Mouse (Mus musculus) Muller cell, postnatal 12 days (primary cell): ENCODE measurements around the gene Cops3.
"Not testable (repeated sequence)": the region's sequence is repeated elsewhere in the genome, so short reads cannot be mapped to it uniquely, and the experiment has no call there.

Experiments
- DNase-seq: peaks from one replicate; pipeline ENCODE4 v3.0.0-alpha.2; 2015; ENCODE audit errors: inconsistent ontology term

The Cops3 gene

GRCm38 (mm10) chr11:59839459-59840126, at the start of gene Cops3:
Cops3 (minus strand) TSS chr11:59839838.
- peak; percentile 98 for DNase-seq

DNA sequence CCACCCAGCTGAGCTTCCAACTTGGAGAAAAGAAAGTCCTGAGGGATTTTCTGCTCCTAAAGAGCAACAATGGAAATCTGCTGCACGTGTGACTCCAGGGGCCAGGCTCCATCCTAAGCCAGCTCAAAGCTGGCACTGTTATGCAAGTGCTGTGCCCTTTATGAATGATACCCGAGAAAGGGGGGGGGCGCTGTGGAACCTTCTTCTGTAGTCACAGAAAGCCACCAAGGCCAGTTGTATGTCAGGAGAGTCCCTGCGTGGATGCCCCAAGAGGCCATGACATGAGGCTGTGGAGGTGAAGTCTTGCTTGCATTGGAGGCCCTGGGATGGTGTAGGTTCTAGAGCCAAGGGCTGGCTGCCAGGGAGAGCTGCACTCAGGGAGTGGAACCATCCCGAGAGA, 48.5 kb upstream of the Cops3 start:
- DNase-seq = no peak

- DNase-seq = no peak
These were observed 47.3 kb upstream of the Cops3 start for GRCm38 (mm10) chr11:59886952-59887351.

GRCm38 (mm10) chr11:59885217-59885986, 45.8 kb upstream of the Cops3 start:
- no peak for DNase-seq

DNA sequence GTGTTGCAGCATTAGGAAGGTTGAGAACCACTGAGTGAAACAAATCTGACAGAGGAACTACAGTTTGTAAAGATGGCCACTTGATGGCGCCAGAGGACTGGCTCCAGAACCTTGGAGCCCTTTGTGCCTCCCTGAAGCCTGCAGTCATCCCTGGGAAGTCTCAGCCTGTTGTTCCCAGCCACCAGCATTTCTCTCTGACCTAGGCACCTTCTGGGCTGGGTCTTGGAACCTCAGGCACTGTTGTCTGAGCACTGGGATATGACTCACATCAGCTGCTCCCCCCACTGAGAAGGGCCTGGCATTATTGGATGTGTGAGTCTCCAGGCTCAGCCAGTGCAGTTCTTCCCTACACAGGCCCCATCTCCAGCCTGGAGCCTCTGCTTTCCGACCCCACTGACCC, 40.4 kb upstream of the Cops3 start:
- DNase-seq = peak; percentile 76

GRCm38 (mm10) chr11:59872124-59872523, 32.5 kb upstream of the Cops3 start:
- DNase-seq = no peak

DNA sequence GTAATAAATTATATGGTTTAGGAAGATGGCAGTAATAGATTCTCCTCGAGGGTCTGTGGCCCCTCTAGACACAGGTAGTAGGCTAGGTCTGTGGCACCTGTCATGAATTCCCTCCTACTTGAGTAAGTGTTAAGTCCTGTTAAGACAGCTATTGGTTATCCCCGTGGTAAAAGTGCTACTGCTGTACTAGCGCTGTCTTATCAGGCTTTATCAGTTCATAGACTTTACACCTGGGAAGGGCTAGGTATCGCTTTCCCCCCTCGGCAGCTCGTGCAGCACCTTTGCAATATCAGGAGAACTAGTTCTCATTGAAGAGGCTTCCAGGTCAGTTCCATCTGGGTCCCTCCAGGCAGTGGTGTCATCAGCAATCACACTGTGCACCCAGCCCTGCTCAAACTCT, 24.7 kb upstream of the Cops3 start:
- DNase-seq = no peak

- no peak for DNase-seq
These were observed 20.8 kb upstream of the Cops3 start for GRCm38 (mm10) chr11:59860467-59860866.

DNA sequence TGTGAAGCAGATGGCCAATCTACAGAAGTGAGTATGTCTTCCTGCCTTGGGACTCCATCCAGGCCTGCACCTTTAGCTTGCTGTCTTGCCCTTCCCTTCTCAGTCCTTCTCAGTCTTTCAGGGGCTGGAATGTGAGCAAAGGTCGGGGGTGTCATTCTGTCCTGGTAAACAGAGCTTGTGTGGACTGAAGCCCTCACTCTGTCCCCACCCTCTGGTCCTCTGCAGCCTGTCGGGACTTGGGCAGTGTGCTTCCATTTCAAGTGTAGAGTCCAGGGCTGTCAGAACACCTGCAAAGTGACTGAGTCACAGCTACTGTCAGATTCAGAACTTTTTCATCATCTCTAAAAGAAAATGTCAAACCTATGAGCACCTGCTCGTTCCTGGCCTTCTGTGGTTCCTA, 13.2 kb upstream of the Cops3 start:
- no peak for DNase-seq

DNA sequence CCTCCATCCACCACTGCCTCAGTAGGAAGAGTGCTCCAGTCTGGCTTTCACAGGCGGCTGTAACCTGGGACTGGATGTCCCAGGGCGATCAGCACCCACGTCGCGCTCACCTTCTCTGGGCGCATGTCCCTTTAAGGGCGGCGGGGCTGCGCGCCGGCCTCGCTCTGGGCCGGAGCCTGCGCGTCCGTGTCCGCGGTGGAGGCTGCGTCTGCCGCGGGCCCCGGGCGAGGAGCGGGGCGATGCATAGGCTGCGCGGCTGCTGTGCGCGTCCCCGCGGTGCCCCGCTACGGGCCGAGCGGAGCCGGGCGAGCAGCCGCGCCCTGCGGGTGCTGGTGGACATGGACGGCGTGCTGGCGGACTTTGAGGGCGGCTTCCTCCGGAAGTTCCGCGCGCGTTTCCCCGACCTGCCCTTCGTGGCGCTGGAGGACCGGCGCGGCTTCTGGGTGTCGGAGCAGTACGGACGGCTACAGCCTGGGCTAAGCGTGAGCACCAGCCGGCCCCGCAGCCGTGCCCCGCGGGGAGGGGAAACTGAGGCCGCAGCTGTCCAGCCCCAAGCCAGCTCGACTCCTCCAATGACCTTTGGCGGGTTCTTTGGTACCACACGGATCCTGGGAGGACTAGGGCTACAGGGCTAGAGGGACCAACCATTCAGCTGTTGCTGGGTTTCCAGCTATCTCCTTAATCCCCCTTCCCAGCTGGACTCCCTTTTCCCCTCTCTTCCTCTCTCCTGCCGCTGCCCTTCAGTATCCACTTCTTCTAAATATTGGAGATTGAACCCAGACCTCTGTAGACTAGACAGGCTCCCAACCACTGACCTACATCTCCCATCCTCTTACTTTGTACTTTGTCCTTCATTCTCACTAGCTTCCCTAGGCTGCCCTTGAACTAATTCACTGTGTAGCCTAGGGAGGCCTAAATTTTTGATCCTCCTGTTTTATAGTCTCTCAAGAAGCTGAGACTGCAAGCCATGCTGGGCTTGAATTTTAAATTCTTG, 8.6 kb upstream of the Cops3 start:
- peak; percentile 77 for DNase-seq

DNA sequence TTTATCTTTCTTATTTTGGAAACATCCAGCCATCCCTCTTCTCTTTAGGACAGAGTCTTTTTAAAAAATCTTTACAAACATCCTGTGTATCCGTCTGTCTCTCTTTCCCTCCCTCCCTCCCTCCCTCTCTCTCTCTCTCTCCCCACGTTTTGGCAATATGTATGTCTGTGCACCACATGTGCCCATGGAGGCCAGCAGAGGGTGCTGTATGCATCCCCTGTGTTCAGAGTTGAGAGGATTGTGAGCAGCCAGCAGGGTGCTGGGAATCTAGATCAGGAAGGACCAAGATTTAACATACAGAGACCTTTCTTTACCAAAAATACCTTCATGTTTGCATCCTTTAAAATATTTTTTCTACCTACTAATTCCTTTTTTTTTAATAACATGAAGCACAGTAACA, 7.5 kb upstream of the Cops3 start:
- DNase-seq = peak; percentile 49

DNA sequence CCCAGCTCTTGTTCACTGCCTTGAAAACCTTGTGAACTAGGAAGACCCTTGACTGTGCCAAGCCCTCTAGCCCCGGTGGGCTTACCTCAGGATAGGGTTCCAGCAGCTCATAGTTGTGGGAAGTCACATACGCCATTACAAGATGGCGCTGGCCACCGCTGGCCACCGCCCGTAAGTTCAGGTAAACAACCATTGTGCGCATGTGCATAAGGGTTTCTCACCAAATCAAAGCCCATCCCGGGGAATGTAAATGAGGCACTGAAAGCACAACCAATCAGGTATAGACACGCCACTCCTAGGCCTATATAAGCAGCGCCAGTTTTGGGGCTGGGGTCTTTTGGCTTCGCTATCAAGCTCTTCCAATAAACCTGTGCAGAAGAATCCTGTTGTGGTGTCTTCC, 6.7 kb upstream of the Cops3 start:
- no peak for DNase-seq

GRCm38 (mm10) chr11:59839008-59839458, 605 bp downstream of the Cops3 start, which contains the start of gene Nt5m:
Nt5m (plus strand) TSS chr11:59839447.
- peak; percentile 98 for DNase-seq

DNA sequence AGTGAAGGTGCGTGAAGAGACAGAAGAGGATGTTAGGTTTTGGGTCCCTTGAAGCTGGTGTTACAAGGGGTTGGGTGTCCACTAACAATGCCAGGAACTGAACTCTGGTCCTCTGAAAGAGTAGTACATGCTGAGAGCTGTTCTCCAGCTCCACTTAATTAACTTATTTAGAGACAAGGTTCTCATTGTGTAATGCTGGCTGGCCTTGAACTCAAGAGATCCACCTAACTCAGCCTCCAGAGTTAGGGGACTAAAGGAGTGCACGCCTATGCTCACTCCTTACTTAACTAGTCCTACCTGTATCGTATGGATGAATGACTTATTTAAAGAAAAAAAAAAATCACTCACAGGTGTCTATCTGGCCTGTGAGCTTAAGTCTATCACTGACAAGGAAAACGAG, 1.2 kb downstream of the Cops3 start:
- DNase-seq = no peak

GRCm38 (mm10) chr11:59837789-59838188, 1.8 kb downstream of the Cops3 start:
- DNase-seq = not testable (repeated sequence)

GRCm38 (mm10) chr11:59821625-59822024, 18.0 kb downstream of the Cops3 start:
- no peak for DNase-seq

GRCm38 (mm10) chr11:59817916-59818315, 21.7 kb downstream of the Cops3 start:
- DNase-seq = no peak

DNA sequence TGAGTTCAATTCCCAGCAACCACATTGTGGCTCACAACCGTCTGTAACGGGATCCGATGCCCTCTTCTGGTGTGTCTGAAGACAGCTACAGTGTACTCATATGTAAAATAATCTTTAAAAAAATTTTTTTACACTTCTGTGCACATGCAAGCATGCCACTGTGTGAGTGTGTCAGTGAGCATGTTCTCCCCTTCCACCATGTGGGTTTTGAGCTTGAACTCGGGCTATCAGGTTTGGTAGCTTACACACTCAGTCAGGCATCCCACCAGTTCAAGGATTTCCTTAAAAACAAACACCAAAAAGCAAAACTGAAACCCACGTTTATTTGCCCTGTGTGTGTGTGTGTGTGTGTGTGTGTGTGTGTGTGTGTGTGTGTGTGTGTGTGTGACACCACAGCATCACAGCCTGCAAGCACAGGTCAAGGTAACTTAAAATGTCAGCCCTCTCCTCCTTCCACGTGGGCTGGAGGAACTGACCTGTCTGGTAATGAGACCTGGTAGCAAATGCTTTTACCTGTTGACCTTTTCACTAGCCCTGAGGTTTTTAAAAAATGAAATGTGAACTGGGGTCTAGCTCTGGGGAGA, 24.1 kb downstream of the Cops3 start:
- no peak for DNase-seq

DNA sequence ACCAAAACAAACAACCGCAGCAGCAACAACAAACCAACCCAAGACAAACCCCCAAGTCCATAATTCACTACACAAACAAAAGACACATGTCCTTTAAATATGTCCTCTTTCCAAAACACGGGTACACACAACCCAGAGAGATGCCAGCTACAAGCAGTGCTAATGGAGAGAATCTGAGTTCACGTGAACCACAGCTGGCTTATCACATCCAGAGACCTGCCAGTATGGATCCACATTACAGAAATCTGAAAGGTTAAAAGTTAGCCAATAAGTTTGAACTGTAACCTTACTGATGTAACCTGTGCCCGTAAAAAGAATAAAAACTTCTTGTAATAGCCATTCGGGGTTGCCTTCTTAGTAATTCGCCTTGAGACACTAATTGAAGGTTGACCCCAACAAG, 24.7 kb downstream of the Cops3 start:
- DNase-seq = no peak

DNA sequence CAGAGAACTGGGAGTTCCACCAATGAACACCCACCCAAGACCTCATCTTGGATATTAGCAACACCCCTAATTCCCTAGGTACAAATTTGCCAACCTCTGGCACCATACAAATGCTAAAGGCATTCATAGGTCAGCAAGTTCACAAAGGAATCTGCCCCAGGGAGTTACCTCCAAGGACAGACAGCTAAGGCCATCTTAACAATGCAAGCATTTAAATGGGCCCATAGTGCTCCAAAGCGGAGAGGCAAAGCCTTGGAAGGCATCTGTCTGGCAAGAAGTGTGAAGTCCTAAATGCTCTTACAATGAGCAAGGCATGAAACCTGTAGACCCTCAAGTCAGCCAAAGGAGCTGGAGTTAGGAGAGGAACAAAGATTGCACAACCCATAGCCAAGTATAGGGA, 25.3 kb downstream of the Cops3 start:
- no peak for DNase-seq

DNA sequence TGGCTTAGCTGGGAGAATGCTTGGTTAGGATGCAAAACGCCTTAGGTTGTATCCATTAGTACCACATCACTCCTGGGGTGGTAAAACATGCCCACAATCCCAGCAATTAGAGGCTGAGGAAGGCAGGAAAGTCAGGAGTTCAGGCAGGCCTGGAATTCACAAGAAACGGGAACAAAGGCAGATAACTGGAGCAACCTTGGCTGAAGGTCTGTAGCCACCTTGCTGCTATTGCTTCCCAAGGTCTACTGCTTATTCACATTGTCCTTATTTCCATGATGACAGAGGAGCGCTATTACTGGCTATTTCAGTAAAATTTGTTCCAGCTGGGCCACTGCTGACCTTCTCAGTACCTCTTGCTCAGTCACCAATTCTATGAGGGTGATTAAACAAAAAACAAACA, 26.4 kb downstream of the Cops3 start:
- DNase-seq = no peak

GRCm38 (mm10) chr11:59811211-59811610, 28.4 kb downstream of the Cops3 start:
- DNase-seq = no peak
